Mouse (Mus musculus): ENCODE measurements around the gene Rps27rt. TPM values are rescaled to one million over a fixed set of nuclear protein-coding genes. Genes with fewer than 3 reads are reported as not detected.
"Not testable (repeated sequence)": the region's sequence is repeated elsewhere in the genome, so short reads cannot be mapped to it uniquely, and the experiment has no call there.

The Rps27rt gene
- 151 and 344 TPM in 2 replicates for total RNA-seq (2017)

DNA sequence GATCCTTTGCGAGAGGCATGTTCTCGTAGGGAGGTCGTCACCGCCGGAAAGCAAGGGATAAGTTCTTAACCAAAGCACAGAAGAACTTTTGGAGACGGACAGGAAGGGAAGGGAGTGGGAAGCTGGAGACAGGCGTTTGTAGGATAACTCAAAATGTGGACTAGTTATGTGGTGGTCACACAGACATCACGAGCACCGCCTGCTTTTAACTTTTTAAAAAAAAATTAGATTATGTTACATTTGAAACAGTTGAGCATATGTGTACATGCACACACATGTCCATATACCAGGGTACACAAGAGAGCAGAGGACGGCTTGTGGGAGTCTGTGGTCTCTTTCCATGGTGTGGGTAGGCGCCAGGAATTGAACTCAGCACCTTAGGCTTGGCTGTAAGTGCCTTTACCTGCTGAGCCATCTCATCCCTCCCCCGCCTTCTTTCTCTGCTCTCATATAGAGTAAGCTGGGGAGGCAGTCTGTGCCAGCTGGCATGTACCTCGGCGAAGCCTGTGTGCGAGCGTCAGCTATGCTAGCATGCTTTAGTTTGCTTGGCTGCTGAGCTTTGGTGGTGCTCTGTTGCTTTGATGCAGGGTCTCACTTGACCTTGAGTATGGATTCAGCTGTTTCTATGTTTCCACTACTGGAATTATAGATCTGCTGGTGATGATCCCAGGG, at the start of gene Rps27rt:
Gene Rps27rt, minus strand, starts transcription at position 51 of the 672 bp plus-strand sequence.
- no peak for ATAC-seq (replicated peaks in 1 of 2; ENCODE audit: insufficient read depth in 1 of 2, low FRiP score in 2 of 2, low TSS enrichment in 1 of 2, low read depth in 1 of 2, poor library complexity in 2 of 2, severe bottlenecking in 2 of 2)

- not testable (repeated sequence) for ATAC-seq (replicated peaks in 1 of 2; ENCODE audit: insufficient read depth in 1 of 2, low FRiP score in 2 of 2, low TSS enrichment in 1 of 2, low read depth in 1 of 2, poor library complexity in 2 of 2, severe bottlenecking in 2 of 2)
Measured at GRCm38 (mm10) chr9:115031046-115031445, 48.5 kb upstream of the Rps27rt start.

GRCm38 (mm10) chr9:115030581-115030980, 48.0 kb upstream of the Rps27rt start:
- no peak for ATAC-seq (replicated peaks in 1 of 2; ENCODE audit: insufficient read depth in 1 of 2, low FRiP score in 2 of 2, low TSS enrichment in 1 of 2, low read depth in 1 of 2, poor library complexity in 2 of 2, severe bottlenecking in 2 of 2)

- no peak for ATAC-seq (replicated peaks in 1 of 2; ENCODE audit: insufficient read depth in 1 of 2, low FRiP score in 2 of 2, low TSS enrichment in 1 of 2, low read depth in 1 of 2, poor library complexity in 2 of 2, severe bottlenecking in 2 of 2)
Measured at GRCm38 (mm10) chr9:115029307-115029706, 46.8 kb upstream of the Rps27rt start.

- ATAC-seq (replicated peaks in 1 of 2; ENCODE audit: insufficient read depth in 1 of 2, low FRiP score in 2 of 2, low TSS enrichment in 1 of 2, low read depth in 1 of 2, poor library complexity in 2 of 2, severe bottlenecking in 2 of 2) = no peak
Measured at GRCm38 (mm10) chr9:115023708-115024383, 41.3 kb upstream of the Rps27rt start.

DNA sequence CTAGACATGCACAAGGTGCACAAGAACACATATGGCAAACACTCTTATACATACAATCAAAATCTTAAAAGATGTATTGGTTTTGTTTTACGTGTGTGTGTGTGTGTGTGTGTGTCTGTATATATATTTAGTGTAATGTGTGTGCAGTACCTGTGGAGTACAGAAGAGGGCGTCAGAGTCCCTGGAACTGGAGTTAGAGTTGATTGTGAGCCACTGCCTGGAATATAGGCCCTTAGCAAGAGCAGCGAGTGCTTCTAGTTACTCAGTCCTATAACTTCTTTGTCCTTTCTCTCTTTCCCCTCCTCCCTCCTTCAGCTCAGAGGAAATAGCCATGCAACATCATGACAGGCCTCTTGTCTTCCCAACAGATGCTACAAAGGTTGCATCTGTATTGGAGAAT, 40.6 kb upstream of the Rps27rt start:
- ATAC-seq (replicated peaks in 1 of 2; ENCODE audit: insufficient read depth in 1 of 2, low FRiP score in 2 of 2, low TSS enrichment in 1 of 2, low read depth in 1 of 2, poor library complexity in 2 of 2, severe bottlenecking in 2 of 2) = no peak

DNA sequence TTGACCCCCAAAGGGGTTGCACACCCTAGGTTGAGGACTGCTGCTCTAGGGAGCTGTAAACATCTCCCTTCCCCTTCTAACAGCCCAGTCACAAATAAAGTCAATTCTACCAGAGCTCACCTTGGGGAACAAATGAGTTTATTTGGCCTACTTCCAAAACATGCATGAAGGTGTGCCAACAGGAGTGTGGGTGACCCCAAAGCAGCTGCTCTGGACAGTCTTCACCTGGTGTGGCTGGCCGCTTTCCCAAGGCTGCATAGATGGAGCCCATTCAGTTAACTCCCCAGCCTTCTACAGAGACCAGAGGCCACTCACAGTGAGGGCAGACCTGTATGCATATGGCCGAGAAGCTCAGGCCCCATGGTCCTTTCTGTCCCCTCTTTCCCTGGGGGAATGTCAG, 38.9 kb upstream of the Rps27rt start:
- no peak for ATAC-seq (replicated peaks in 1 of 2; ENCODE audit: insufficient read depth in 1 of 2, low FRiP score in 2 of 2, low TSS enrichment in 1 of 2, low read depth in 1 of 2, poor library complexity in 2 of 2, severe bottlenecking in 2 of 2)

- ATAC-seq (replicated peaks in 1 of 2; ENCODE audit: insufficient read depth in 1 of 2, low FRiP score in 2 of 2, low TSS enrichment in 1 of 2, low read depth in 1 of 2, poor library complexity in 2 of 2, severe bottlenecking in 2 of 2) = no peak
Measured at GRCm38 (mm10) chr9:115020141-115020540, 37.6 kb upstream of the Rps27rt start.

DNA sequence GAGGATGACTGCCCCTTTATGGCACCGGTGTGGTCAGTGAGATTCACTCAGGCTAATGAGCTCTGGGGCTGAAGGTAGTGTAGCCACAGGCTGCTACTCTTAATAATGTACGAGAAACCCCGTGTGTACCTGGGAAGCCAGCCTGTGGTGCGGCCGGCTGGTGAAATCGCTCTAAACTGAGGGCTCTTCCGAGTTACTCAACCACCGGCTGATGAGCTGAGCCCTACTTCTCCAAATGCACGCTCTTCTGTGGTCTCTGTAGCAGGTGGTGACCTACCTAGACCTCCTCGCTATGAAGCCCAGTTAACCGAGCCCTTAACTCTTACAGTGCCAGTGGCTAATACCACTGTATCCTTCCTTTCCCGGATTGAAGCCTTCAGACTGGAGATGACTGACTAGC, 29.8 kb upstream of the Rps27rt start:
- peak; percentile 49 to 64; a peak in 2 of 4 replicates for ATAC-seq (replicated peaks in 1 of 2; ENCODE audit: insufficient read depth in 1 of 2, low FRiP score in 2 of 2, low TSS enrichment in 1 of 2, low read depth in 1 of 2, poor library complexity in 2 of 2, severe bottlenecking in 2 of 2)

DNA sequence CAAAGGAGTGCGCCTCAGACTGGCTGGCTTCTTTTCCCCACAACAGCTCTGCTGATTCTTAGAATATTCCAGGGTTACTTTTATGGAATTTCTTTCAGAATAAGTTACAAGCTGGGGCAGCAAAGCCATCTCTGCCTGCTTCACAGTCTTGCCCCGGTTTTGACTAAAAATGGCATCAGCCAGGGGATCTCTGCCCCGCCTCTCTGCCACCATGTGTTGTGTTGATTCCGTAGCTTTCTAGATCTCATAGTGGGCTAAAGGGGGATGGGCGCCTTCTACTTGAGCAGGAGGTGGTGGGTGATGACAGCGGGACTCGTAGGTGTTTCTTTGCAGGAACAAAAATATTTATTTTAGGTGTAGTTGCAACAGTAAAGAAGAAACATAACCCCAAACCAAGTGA, 25.7 kb upstream of the Rps27rt start:
- ATAC-seq (replicated peaks in 1 of 2; ENCODE audit: insufficient read depth in 1 of 2, low FRiP score in 2 of 2, low TSS enrichment in 1 of 2, low read depth in 1 of 2, poor library complexity in 2 of 2, severe bottlenecking in 2 of 2) = no peak

- ATAC-seq (replicated peaks in 1 of 2; ENCODE audit: insufficient read depth in 1 of 2, low FRiP score in 2 of 2, low TSS enrichment in 1 of 2, low read depth in 1 of 2, poor library complexity in 2 of 2, severe bottlenecking in 2 of 2) = no peak
Measured at GRCm38 (mm10) chr9:115007776-115008175, 25.2 kb upstream of the Rps27rt start.

- no peak for ATAC-seq (replicated peaks in 1 of 2; ENCODE audit: insufficient read depth in 1 of 2, low FRiP score in 2 of 2, low TSS enrichment in 1 of 2, low read depth in 1 of 2, poor library complexity in 2 of 2, severe bottlenecking in 2 of 2)
Measured at GRCm38 (mm10) chr9:115005446-115005845, 22.9 kb upstream of the Rps27rt start.

- ATAC-seq (replicated peaks in 1 of 2; ENCODE audit: insufficient read depth in 1 of 2, low FRiP score in 2 of 2, low TSS enrichment in 1 of 2, low read depth in 1 of 2, poor library complexity in 2 of 2, severe bottlenecking in 2 of 2) = no peak
Measured at GRCm38 (mm10) chr9:114999771-115000146, 17.2 kb upstream of the Rps27rt start.

GRCm38 (mm10) chr9:114999010-114999770, 16.7 kb upstream of the Rps27rt start:
- no peak for ATAC-seq (replicated peaks in 1 of 2; ENCODE audit: insufficient read depth in 1 of 2, low FRiP score in 2 of 2, low TSS enrichment in 1 of 2, low read depth in 1 of 2, poor library complexity in 2 of 2, severe bottlenecking in 2 of 2)

- ATAC-seq (replicated peaks in 1 of 2; ENCODE audit: insufficient read depth in 1 of 2, low FRiP score in 2 of 2, low TSS enrichment in 1 of 2, low read depth in 1 of 2, poor library complexity in 2 of 2, severe bottlenecking in 2 of 2) = no peak
Measured at GRCm38 (mm10) chr9:114996489-114996888, 13.9 kb upstream of the Rps27rt start.

DNA sequence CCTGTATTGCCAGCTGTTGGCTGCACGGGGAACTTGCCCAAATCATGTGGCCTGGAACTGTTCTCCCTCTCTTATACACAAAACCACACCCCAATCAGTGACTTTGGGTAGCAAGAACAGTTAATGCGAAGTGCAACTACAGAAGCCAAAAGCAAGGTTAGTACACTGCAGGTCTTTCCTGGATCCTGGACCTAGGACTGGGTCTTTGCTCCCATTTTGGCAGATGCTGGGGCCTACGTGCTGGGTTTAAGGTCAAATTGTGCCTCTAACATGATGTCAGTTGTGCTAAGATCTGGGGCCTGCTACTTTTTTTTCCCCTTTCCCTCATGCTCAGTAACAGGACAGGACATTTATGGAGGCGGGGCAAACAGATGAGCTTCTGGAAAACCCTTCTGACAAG, 13.2 kb upstream of the Rps27rt start:
- no peak for ATAC-seq (replicated peaks in 1 of 2; ENCODE audit: insufficient read depth in 1 of 2, low FRiP score in 2 of 2, low TSS enrichment in 1 of 2, low read depth in 1 of 2, poor library complexity in 2 of 2, severe bottlenecking in 2 of 2)

DNA sequence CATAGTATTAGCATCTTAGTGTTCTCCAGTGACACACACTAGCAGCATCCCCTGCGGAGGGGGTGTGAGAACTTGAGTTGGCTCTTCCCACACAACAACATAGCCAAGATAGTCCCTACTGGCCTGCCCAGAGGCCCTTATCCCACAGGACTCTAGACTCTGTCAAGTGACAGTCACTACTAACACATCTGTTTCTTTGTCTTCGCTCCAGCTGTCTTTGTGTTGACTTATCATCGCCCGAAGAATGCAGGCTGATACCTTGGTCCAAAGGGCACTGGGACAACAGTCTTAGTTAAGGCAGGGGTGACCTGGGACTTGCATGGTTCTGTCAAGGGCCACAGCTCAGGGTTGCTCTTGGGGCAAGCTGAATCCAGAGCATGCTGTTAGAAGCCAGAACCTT, 12.7 kb upstream of the Rps27rt start:
- ATAC-seq (replicated peaks in 1 of 2; ENCODE audit: insufficient read depth in 1 of 2, low FRiP score in 2 of 2, low TSS enrichment in 1 of 2, low read depth in 1 of 2, poor library complexity in 2 of 2, severe bottlenecking in 2 of 2) = no peak

GRCm38 (mm10) chr9:114992528-114992927, 10.0 kb upstream of the Rps27rt start:
- ATAC-seq (replicated peaks in 1 of 2; ENCODE audit: insufficient read depth in 1 of 2, low FRiP score in 2 of 2, low TSS enrichment in 1 of 2, low read depth in 1 of 2, poor library complexity in 2 of 2, severe bottlenecking in 2 of 2) = no peak
